Mouse (Mus musculus) limb, embryonic 13.5 days (tissue): ENCODE measurements around the gene Tufm. TPM values are rescaled to one million over a fixed set of nuclear protein-coding genes. Genes with fewer than 3 reads are reported as not detected.

Source experiments
- ATAC-seq: fragments of 200-750 bp; cut with Nextera tagmentation; 2 replicates; pipeline ENCODE4 v1.8.0; 2017; ENCODE audit warnings: low read depth, moderate number of reproducible peaks, moderate TSS enrichment; ENCODE audit not compliant: low FRiP score
- H3K27ac ChIP-seq: fragments of 300-500 bp; sonication (generic); 2 replicates; pipeline ENCODE4 v1.5.1; 2015; ENCODE audit warnings: inconsistent platforms, mild to moderate bottlenecking, moderate library complexity
- H3K27me3 ChIP-seq: fragments of 300-500 bp; sonication (generic); 2 replicates; pipeline ENCODE4 v1.6.1; 2015; ENCODE audit warnings: mild to moderate bottlenecking, inconsistent platforms
- H3K36me3 ChIP-seq: fragments of 300-500 bp; sonication (generic); 2 replicates; pipeline ENCODE4 v1.6.1; 2015; ENCODE audit warnings: inconsistent platforms, mild to moderate bottlenecking, moderate library complexity
- H3K4me1 ChIP-seq: fragments of 300-500 bp; sonication (generic); 2 replicates; pipeline ENCODE4 v1.6.1; 2015; ENCODE audit warnings: inconsistent platforms
- H3K4me2 ChIP-seq: fragments of 300-500 bp; sonication (generic); replicated peaks from 2 replicates; pipeline ENCODE4 v1.6.1; 2015; ENCODE audit warnings: inconsistent platforms, mild to moderate bottlenecking, moderate library complexity
- H3K4me3 ChIP-seq: fragments of 300-500 bp; sonication (generic); 2 replicates; pipeline ENCODE4 v1.5.1; 2015; ENCODE audit warnings: moderate library complexity, mild to moderate bottlenecking, inconsistent platforms
- H3K9ac ChIP-seq: fragments of 300-500 bp; sonication (generic); 2 replicates; pipeline ENCODE4 v1.6.1; 2015; ENCODE audit warnings: mild to moderate bottlenecking, inconsistent platforms
- H3K9me3 ChIP-seq: fragments of 300-500 bp; sonication (generic); 2 replicates; pipeline ENCODE4 v1.6.1; 2016; ENCODE audit warnings: inconsistent platforms
- WGBS: fragments of 180-500 bp; shearing (Covaris S2); methylation state at CpG from one replicate; pipeline ENCODE4 v1.1.7; 2015; 5-methylcytosine and 5-hydroxymethylcytosine counted together
- polyA plus RNA-seq: library from polyadenylated mRNA; unstranded; fragments of >200 nt; fragmentation: Nextera tagmentation; extraction: Ambion mirVana; gene quantifications from 2 replicates; pipeline ENCODE4 v1.2.1, GENCODE M21; 2015

Gene Tufm
- polyA plus RNA-seq, 1 experiment from 2014 or later: 135 TPM

- H3K9ac ChIP-seq: no peak overlapping the region
- no peak overlapping the region for H3K27ac ChIP-seq
- no peak overlapping the region for H3K4me3 ChIP-seq
- peaks cover 9% of the 10 kb centered on the region; the same call in 1 of the 2 replicates for H3K4me1 ChIP-seq
- H3K27me3 ChIP-seq: no peaks in the 10 kb centered on the region
- no peak overlapping the region for H3K4me2 ChIP-seq
- 86% methylated on average over 17 of the region's 17 CpGs for WGBS
- H3K36me3 ChIP-seq: no peaks in the 10 kb centered on the region
- no peaks in the 10 kb centered on the region for H3K9me3 ChIP-seq
- no peak for ATAC-seq
These were observed 30.5 kb upstream of the Tufm start for GRCm38 (mm10) chr7:126456382-126457266.

- ATAC-seq: no peak
- 77% methylated on average over 5 of the region's 5 CpGs for WGBS
- H3K9ac ChIP-seq: no peak overlapping the region
These were observed 28.9 kb upstream of the Tufm start for GRCm38 (mm10) chr7:126458225-126458624.

GRCm38 (mm10) chr7:126458844-126459618 is 28.1 kb upstream of the Tufm start:
- 80% methylated on average over 11 of the region's 11 CpGs for WGBS
- H3K27me3 ChIP-seq: no peaks in the 10 kb centered on the region
- H3K27ac ChIP-seq: no peak overlapping the region
- peak overlapping the region; percentile 14; the same call in 1 of the 2 replicates for H3K4me2 ChIP-seq
- no peak for ATAC-seq
- no peaks in the 10 kb centered on the region for H3K36me3 ChIP-seq
- no peak overlapping the region for H3K4me3 ChIP-seq
- no peak overlapping the region for H3K9ac ChIP-seq
- peaks cover 22% of the 10 kb centered on the region for H3K4me1 ChIP-seq
- H3K9me3 ChIP-seq: no peaks in the 10 kb centered on the region

More at GRCm38 (mm10) chr7:126458225-126458624, 28.9 kb upstream of the Tufm start:
- Histone ChIP-seq H3K27ac (no peak overlapping the region), H3K4me1 (peaks cover 14% of the 10 kb centered on the region), H3K9me3 (no peaks in the 10 kb centered on the region), H3K4me3 (no peak overlapping the region), H3K4me2 (no peak overlapping the region), H3K36me3 (no peaks in the 10 kb centered on the region), H3K27me3 (no peaks in the 10 kb centered on the region)

- WGBS: 32% methylated on average over 10 of the region's 10 CpGs
- Histone ChIP-seq H3K27me3 (no peaks in the 10 kb centered on the region), H3K4me1 (peaks cover 36% of the 10 kb centered on the region), H3K4me2 (peak overlapping the region; percentile 21), H3K4me3 (peak overlapping the region; percentile 15; the same call in 1 of the 2 replicates), H3K9me3 (no peaks in the 10 kb centered on the region), H3K36me3 (no peaks in the 10 kb centered on the region), H3K27ac (peak overlapping the region; percentile 48; the same call in 1 of the 2 replicates), H3K9ac (peak overlapping the region; percentile 21; the same call in 1 of the 2 replicates)
- peak; percentile 12; the same call in 1 of the 2 replicates for ATAC-seq
These were observed 26.4 kb upstream of the Tufm start for GRCm38 (mm10) chr7:126460623-126461399.

- peaks cover 40% of the 10 kb centered on the region for H3K4me1 ChIP-seq
- WGBS: 66% methylated on average over 3 of the region's 3 CpGs
- peak overlapping the region; percentile 52; the same call in 1 of the 2 replicates for H3K27ac ChIP-seq
- peak overlapping the region; percentile 3 for H3K4me3 ChIP-seq
- no peaks in the 10 kb centered on the region for H3K27me3 ChIP-seq
- no peaks in the 10 kb centered on the region for H3K9me3 ChIP-seq
- peak overlapping the region; percentile 21 for H3K4me2 ChIP-seq
- peaks cover 7% of the 10 kb centered on the region; the same call in 1 of the 2 replicates for H3K36me3 ChIP-seq
- peak overlapping the region; percentile 43; the same call in 1 of the 2 replicates for H3K9ac ChIP-seq
- no peak for ATAC-seq
These were observed 25.5 kb upstream of the Tufm start for GRCm38 (mm10) chr7:126461626-126462025.

- H3K9me3 ChIP-seq: no peaks in the 10 kb centered on the region
- no peak for ATAC-seq
- H3K4me2 ChIP-seq: peak within 1 kb of the TSS; percentile 21
- peak within 1 kb of the TSS; percentile 3; the same call in 1 of the 2 replicates for H3K4me3 ChIP-seq
- 38% methylated on average over 5 of the region's 5 CpGs for WGBS
- no peaks in the 10 kb centered on the region for H3K27me3 ChIP-seq
- H3K27ac ChIP-seq: peak within 1 kb of the TSS; percentile 52; the same call in 1 of the 2 replicates
- peak within 1 kb of the TSS; percentile 43 for H3K9ac ChIP-seq
- H3K4me1 ChIP-seq: peaks cover 40% of the 10 kb centered on the region
- peaks cover 21% of the 10 kb centered on the region for H3K36me3 ChIP-seq
These were observed 24.2 kb upstream of the Tufm start, which contains the start of gene Atp2a1 for GRCm38 (mm10) chr7:126463004-126463403. Atp2a1 (minus strand) TSS chr7:126463108.

- no peak for ATAC-seq
- H3K9ac ChIP-seq: 0 out of 2 replicates have a peak overlapping the region, but pooled peaks have one; percentile 25
- H3K4me1 ChIP-seq: peaks cover 40% of the 10 kb centered on the region
- no peaks in the 10 kb centered on the region for H3K9me3 ChIP-seq
- no peaks in the 10 kb centered on the region for H3K27me3 ChIP-seq
- peaks cover 26% of the 10 kb centered on the region for H3K36me3 ChIP-seq
- peak overlapping the region; percentile 15; the same call in 1 of the 2 replicates for H3K27ac ChIP-seq
- no peak overlapping the region for H3K4me3 ChIP-seq
- 0 out of 2 replicates have a peak overlapping the region, but pooled peaks have one; percentile 1 for H3K4me2 ChIP-seq
- 48% methylated on average over 4 of the region's 4 CpGs for WGBS
These were observed 23.6 kb upstream of the Tufm start for GRCm38 (mm10) chr7:126463547-126463946.

- H3K9me3 ChIP-seq: no peaks in the 10 kb centered on the region
- H3K4me2 ChIP-seq: 0 out of 2 replicates have a peak overlapping the region, but pooled peaks have one; percentile 1
- WGBS: 50% methylated on average over 4 of the region's 4 CpGs
- H3K4me3 ChIP-seq: no peak overlapping the region
- peak overlapping the region; percentile 25; the same call in 1 of the 2 replicates for H3K9ac ChIP-seq
- ATAC-seq: 0 out of 2 replicates have a peak, but pooled peaks have one; percentile 5
- peak overlapping the region; percentile 15; the same call in 1 of the 2 replicates for H3K27ac ChIP-seq
- H3K36me3 ChIP-seq: peaks cover 32% of the 10 kb centered on the region
- H3K27me3 ChIP-seq: no peaks in the 10 kb centered on the region
- peaks cover 40% of the 10 kb centered on the region for H3K4me1 ChIP-seq
These were observed 23.0 kb upstream of the Tufm start for GRCm38 (mm10) chr7:126464121-126464520.

- H3K4me2 ChIP-seq: no peak overlapping the region
- WGBS: 33% methylated on average over 5 of the region's 5 CpGs
- no peak overlapping the region for H3K9ac ChIP-seq
- no peak overlapping the region for H3K4me3 ChIP-seq
- no peak for ATAC-seq
- peaks cover 40% of the 10 kb centered on the region for H3K4me1 ChIP-seq
- H3K9me3 ChIP-seq: no peaks in the 10 kb centered on the region
- peaks cover 39% of the 10 kb centered on the region for H3K36me3 ChIP-seq
- peak overlapping the region; percentile 53; the same call in 1 of the 2 replicates for H3K27ac ChIP-seq
- no peaks in the 10 kb centered on the region for H3K27me3 ChIP-seq
These were observed 22.3 kb upstream of the Tufm start for GRCm38 (mm10) chr7:126464836-126465235.

- ATAC-seq: peak; percentile 52; the same call in 1 of the 2 replicates
- H3K9me3 ChIP-seq: no peaks in the 10 kb centered on the region
- no peak overlapping the region for H3K9ac ChIP-seq
- 47% methylated on average over 7 of the region's 7 CpGs for WGBS
- H3K4me2 ChIP-seq: no peak overlapping the region
- peaks cover 45% of the 10 kb centered on the region for H3K36me3 ChIP-seq
- H3K27ac ChIP-seq: peak overlapping the region; percentile 53; the same call in 1 of the 2 replicates
- no peak overlapping the region for H3K4me3 ChIP-seq
- peaks cover 39% of the 10 kb centered on the region for H3K4me1 ChIP-seq
- H3K27me3 ChIP-seq: no peaks in the 10 kb centered on the region
These were observed 21.7 kb upstream of the Tufm start for GRCm38 (mm10) chr7:126465246-126466030.
